Mouse (Mus musculus) gonadal fat pad, adult 2 months (tissue): ENCODE results near the gene Eef1akmt2. TPM values are rescaled to one million over a fixed set of nuclear protein-coding genes. Genes with fewer than 3 reads are reported as not detected.
A peak's percentile ranks its signal among the peaks of the same experiment; 100 is the strongest.

Experiments
- DNase-seq: peaks from one replicate; pipeline ENCODE4 v3.0.0-alpha.2; 2012; ENCODE audit warnings: low read depth
- polyA plus RNA-seq: library from polyadenylated mRNA; depleted of rRNA; stranded (reverse); fragments of >200 nt; gene quantifications from 2 replicates; pipeline ENCODE4 v1.2.3, GENCODE M21; 2012

Eef1akmt2 gene
- polyA plus RNA-seq, 1 experiment: 7.6 TPM

- no peak for DNase-seq
Observed at GRCm38 (mm10) chr7:132810879-132811278, 41.6 kb downstream of the Eef1akmt2 start.

DNA sequence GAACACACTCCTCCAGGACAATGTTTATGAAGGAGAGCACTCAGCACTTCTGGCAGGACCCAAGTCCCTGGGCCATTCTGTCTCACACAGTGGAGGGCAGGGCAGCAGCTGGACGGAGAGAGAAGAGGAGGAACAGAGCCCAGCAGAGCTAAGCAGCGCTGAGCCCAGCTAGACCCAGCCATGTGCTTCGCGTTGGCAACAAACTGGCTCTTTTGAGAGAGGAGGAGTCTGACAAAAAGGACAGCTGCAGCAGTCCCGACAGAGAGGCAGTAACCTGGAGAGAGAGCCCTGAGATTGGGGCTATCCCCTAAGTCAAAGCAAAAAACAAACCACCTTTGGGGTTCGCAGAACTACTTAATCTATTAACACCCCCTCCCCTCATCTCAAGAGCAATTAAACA, 42.1 kb downstream of the Eef1akmt2 start:
- no peak for DNase-seq

DNA sequence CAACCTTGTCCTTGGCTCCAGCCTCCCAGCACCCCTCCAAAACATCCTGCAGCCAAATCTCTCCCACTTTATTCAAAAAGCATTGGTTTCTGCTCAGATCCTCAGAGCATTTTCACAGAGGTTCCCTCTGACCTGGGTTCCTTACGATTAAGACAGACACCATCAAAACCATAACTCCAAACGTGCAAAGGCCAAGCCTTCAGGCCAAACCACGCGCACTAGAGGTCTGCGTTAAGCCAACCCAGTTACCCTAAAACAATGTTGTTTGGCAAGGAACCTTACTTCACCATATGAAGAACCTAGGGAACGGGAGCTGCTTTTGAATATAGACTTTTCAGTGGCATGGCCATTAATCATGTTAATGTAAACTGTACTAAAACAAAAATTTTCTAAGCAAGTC, 42.8 kb downstream of the Eef1akmt2 start:
- no peak for DNase-seq

DNA sequence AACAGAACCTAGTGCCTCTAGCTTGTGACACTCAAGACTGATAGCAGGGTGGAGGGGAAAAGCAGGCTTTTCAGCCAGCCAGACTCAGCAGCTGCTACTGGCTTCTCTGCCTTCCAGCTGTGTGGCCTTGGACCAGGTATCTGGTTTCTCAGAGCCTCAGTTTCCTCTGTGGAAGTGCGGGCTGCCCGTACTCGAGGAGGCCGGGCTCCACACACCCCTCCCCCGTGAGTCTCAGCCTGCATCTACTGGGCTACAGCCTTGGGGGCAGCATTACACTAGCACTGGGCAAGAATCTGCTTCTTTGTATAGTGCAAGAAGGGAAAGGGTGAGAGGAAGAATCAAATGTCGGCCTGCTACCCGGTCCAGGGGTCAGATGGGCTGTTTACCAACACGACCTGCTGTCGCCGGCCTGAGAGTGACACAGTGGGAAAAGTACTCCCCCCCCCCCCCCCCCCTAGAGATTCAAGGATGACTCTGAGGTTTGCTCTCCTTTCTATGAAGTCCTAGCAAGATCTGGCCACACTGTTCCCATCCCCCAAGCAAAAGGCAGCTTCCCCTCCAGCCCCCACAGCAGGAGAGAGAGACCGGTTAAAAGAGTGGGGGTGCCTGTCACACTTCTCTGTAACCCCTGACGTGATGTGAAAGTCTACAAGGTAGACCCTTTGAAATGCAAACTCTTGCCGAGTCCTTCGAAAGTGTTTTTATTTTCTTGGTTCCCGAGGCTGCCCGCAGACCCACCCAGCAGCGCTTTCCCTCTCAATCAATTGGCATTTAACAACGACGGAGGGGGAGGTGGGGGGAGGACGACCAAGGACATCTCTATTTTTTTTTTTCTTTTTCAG, 43.4 kb downstream of the Eef1akmt2 start:
- no peak for DNase-seq

DNA sequence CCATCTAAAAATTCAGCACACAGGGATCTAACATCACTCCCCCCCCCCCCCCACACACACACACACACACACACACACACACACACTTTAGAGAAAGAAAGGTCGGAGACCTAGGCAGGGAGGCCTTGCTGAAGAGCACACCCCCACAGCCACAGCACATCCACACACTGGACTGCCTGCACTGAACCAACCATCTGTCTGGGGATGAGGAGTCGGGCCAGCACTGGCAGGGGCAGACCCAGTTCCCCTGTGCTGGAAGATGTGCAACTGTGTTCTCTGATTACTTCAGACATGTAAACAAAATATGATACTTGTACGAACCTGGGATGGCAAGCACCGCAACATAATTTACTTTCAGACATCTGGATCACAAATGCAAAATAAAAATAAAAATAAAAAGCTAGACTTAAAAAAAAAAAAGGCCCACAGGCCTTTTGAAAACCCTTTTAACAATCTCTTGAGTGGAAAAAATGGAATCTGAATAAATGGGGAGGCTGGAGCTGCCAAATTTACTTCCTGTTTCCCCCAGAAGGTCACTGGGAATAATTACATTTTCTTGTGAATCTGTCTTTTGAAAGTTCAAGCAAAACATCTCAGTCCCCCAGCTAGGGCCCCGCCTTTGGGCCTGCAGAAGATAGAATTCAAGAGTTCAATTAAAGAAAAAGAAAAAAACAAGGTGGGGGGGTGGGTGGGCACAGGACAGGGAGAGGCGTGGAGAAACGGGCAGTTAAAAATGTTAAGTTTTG, 44.2 kb downstream of the Eef1akmt2 start:
- DNase-seq: no peak

DNA sequence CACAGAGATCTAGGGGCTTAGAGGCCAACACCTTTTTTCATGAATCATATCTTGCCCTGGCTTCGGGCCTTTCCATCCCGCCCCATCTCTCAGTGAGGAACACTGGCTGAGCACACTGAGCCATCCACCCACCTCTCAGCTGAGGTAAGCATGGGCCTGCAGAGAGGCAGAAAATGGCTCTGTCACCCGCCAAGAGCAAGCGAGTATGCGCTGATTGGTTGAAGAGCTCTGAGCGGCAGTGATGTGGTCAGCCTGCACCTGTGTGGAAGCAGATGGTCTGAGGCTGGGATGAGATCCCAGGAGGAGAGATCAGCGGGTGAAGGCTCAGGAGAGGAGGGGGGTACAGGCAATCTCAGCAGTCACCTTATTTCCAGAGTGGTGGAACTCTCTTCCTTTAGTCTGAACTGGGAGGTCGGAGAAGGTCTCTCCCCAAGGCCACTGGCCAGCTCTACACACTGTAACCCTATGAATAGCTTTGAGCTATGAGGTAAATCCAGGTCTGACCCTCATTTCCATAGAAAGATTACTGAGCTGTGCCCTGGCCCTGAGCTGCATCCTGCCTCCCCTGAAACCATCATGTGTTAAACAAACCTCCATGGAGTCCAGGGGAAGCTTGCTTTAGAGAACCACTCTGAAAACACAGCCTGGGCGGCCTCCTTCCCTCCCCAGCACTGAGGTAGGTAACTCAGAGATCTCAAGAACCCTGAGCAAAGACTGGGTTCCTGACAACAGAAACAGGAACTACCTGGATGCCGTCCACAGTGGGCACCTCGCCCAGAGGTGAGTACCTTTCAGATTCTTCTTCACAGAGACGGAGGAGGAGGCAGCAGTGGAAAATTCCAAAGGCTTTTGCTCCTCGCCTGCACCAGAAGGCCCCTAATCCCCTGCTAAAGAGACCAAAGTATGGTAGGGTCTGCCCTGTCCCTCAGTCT, 45.3 kb downstream of the Eef1akmt2 start:
- DNase-seq: no peak

DNA sequence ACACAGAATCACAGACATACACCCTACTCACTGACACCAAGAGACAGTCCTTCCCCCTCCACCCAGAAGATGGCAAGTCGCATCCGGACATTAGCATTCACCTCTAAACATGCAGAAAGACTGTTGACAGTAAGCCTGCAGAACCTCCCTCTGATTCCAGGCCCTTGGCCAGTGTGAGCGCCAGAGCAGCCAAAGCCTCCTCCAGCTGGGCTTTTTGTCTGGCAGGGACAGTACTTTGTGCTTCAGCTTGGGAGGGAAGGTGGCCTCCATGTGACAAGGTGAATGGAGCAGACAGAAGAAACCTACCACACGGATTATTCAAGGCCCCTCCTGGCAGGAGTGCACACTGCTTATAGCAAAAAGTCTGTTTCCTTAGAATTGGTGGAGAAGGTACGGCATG, 46.2 kb downstream of the Eef1akmt2 start:
- no peak for DNase-seq

DNA sequence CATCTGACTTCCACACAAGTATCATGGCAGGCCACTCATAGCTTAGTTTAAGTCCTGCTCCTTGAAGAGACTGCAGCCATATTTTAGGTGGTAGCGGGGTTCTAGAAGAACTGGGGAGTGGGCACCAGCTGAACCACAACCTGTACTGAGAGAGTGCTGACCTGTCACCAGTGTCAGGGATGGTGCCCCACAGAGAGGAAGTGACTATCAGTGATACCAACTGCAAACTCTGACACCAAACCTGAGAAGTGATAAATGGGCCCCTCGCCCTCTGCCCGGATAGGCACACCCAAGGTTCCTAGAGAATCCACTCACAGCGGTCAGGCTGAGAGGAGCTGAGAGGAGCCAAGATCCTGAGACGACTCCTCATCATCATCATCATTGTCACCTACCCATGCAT, 47.5 kb downstream of the Eef1akmt2 start:
- no peak for DNase-seq

GRCm38 (mm10) chr7:132804461-132804860, 48.0 kb downstream of the Eef1akmt2 start:
- no peak for DNase-seq

DNA sequence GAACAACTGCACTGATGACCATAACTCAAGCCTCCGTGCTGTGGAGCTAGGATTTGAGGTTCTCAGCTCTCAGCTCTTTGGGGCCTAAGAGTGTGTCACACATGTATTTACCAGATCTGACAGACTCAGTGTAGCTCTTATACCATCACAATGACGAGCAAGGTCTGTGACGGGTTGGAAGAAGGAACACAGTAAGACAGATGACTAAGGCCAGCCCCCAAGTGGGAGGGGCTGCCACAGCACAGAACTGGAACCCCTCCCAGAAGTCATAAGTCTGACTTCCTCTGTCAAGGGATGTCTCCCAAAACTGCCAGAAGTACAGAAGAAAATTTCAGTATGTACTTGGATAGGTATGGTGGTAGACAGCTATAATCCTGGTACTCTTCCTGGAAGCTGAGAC, 48.5 kb downstream of the Eef1akmt2 start:
- DNase-seq: no peak

DNA sequence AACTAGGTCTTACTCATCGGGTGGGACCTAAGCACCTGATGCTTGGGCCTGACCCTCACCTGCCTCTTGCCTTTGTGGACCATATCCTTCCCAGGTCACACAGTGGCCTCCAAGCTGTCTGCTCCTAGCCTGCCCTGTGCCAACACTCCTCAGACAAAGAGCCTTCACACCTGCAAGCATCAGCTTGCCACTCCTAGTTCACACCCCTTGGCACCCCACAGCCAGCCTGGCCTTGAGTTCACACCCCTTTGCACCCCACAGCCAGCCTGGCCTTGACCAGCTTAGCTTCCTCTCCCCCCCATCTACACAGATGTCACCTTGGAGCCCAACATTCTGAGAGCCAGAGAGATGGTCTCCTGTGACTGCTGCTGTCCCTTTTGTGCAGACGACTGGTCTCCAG, 49.1 kb downstream of the Eef1akmt2 start:
- DNase-seq: no peak

- no peak for DNase-seq
Observed at GRCm38 (mm10) chr7:132802691-132803090, 49.8 kb downstream of the Eef1akmt2 start.

DNA sequence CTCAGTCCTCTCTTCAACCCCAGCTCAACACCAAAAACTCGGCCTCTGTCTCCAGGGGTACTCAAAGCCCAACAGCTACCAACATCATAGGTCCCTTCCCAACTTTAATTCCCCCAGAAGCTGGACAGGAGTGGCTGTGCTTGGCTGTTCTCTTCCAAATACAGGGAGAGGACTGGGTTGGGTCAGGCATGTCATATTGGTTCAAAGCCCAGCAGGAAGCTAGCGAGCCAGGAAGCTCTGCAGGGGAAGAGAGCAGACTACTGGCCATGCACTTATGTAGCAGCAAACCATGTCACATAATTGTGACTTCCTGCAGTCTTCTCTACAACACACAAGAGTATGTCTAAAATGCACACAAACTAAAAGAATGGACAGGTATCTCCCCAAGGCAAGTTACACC, 50.4 kb downstream of the Eef1akmt2 start:
- DNase-seq: no peak

- no peak for DNase-seq
Observed at GRCm38 (mm10) chr7:132801509-132801908, 51.0 kb downstream of the Eef1akmt2 start.

DNA sequence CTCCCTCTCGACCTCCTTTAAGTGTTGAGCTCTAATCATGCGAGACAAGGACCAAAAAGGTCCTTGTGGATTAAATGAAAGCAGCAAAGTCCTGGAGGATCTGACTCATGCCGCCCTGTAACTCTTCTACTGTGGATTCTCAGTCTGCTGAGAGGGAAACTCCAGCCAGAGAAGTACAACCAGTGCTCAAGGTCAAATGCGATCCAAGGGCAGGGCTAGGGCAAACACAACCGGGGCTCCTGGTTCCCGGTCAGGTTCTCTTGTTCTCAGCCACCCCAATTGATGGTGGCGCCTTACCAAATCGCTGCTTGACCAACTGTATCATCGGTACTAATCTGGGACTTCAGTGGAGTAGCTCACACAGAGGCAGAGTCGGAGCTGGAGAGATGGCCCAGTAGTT, 51.6 kb downstream of the Eef1akmt2 start:
- DNase-seq: no peak

- no peak for DNase-seq
Observed at GRCm38 (mm10) chr7:132799119-132800016, 53.1 kb downstream of the Eef1akmt2 start.

DNA sequence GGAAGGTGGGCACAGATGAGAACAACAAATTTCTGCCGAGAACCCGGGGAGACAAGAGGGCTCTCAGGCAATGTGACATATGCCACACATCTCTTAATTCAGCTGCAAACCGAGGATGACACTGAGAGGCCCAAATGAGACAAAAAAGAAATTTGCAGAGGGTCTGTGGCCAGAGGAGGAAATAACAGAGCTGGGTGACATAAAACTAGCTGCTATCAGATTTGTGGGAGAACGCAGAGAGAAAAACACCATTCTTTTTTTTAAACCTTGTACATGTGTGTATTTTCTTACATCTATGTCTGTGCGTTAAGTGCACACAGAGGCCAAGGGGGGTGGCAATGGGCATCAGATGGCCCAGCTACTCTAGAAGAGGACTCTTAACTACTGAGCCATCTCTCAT, 57.3 kb downstream of the Eef1akmt2 start:
- DNase-seq: no peak

GRCm38 (mm10) chr7:132793467-132793866, 59.0 kb downstream of the Eef1akmt2 start:
- DNase-seq: no peak

- DNase-seq: peak; percentile 80
Observed at GRCm38 (mm10) chr7:132790447-132791219, 61.8 kb downstream of the Eef1akmt2 start.

- no peak for DNase-seq
Observed at GRCm38 (mm10) chr7:132788826-132789225, 63.6 kb downstream of the Eef1akmt2 start.
